Mouse (Mus musculus): ENCODE results near the gene Ndufs1.

DNA sequence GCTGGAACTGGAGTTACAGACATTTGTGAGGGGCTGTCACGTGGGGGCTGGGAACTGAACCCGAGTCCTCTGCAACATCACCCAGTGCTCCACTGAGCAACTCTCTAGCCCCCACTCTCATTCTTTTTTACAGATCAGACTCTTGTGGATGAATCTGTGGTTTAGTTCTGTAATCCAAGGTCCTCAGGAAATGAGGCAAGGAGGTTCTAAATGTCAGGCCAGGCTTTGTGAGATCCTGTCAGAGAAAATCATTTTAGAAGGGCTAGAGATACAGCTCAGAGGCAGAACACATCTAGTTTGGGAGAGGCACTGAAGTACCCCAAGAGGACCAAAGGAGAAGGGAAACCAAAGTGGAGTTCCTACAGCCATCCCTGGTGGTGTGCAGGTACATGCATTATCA is 45.8 kb downstream of the Ndufs1 start:
- TF ChIP-seq CTCF (IDR thresholded peaks at IDR 0.05; ENCODE audit: extremely low read depth, insufficient read length, insufficient replicate concordance, low read depth, low read length) = no peak
- no peak for TF ChIP-seq POLR2A (IDR thresholded peaks at IDR 0.05; ENCODE audit: low read depth, low read length)

Data from small intestine, adult 2 months (tissue).